Mouse (Mus musculus) forebrain, postnatal 0 days (tissue): ENCODE data around the gene Gdf2. TPM values are rescaled to one million over a fixed set of nuclear protein-coding genes. Genes with fewer than 3 reads are reported as not detected.

Experiments
- ATAC-seq: fragments of 200-750 bp; cut with Nextera tagmentation; 2 replicates; pipeline ENCODE4 v1.8.0; 2017; ENCODE audit warnings: mild to moderate bottlenecking, moderate library complexity
- DNase-seq: peaks from one replicate; pipeline ENCODE4 v3.0.0-alpha.2; 2015
- H3K27ac ChIP-seq: fragments of 300-500 bp; sonication (generic); 2 replicates; pipeline ENCODE4 v1.5.1; 2014; ENCODE audit warnings: low read depth, mild to moderate bottlenecking, antibody characterized with exemption, low read length, moderate library complexity, mixed read lengths
- H3K27me3 ChIP-seq: fragments of 300-500 bp; sonication (generic); 2 replicates; pipeline ENCODE4 v1.6.1; 2014; ENCODE audit warnings: mild to moderate bottlenecking, low read length, mixed read lengths; ENCODE audit not compliant: insufficient read depth
- H3K36me3 ChIP-seq: fragments of 300-500 bp; sonication (generic); 2 replicates; pipeline ENCODE4 v1.6.1; 2014; ENCODE audit warnings: mild to moderate bottlenecking, moderate library complexity; ENCODE audit not compliant: insufficient read depth
- H3K4me1 ChIP-seq: fragments of 300-500 bp; sonication (generic); 2 replicates; pipeline ENCODE4 v1.6.1; 2014; ENCODE audit warnings: antibody characterized with exemption; ENCODE audit not compliant: insufficient read depth
- H3K4me2 ChIP-seq: fragments of 300-500 bp; sonication (generic); 2 replicates; pipeline ENCODE4 v1.6.1; 2014; ENCODE audit warnings: low read depth, mild to moderate bottlenecking, moderate library complexity
- H3K4me3 ChIP-seq: fragments of 300-500 bp; sonication (generic); 2 replicates; pipeline ENCODE4 v1.5.1; 2014; ENCODE audit warnings: low read depth, low read length, mixed read lengths
- H3K9ac ChIP-seq: fragments of 300-500 bp; sonication (generic); 2 replicates; pipeline ENCODE4 v1.6.1; 2014; ENCODE audit warnings: mild to moderate bottlenecking
- H3K9me3 ChIP-seq: fragments of 300-500 bp; sonication (generic); 2 replicates; pipeline ENCODE4 v1.6.1; 2016; ENCODE audit warnings: low read length
- CTCF ChIP-seq: sonication (generic); IDR thresholded peaks from 2 replicates; pipeline ENCODE4 v1.5.1; 2016; ENCODE audit warnings: antibody characterized with exemption, control low read depth, low read depth
- WGBS: fragments of 180-500 bp; shearing (Covaris S2); extraction: QIAGEN DNeasy Blood & Tissue Kit; methylation state at CpG from one replicate; pipeline ENCODE4 v1.1.7; 2014; 5-methylcytosine and 5-hydroxymethylcytosine counted together
- polyA plus RNA-seq: library from polyadenylated mRNA; unstranded; fragments of >200 nt; fragmentation: Nextera tagmentation; extraction: Ambion mirVana; gene quantifications from 2 replicates; pipeline ENCODE4 v1.2.1, GENCODE M21; 2015
- total RNA-seq: library from RNA; depleted of rRNA; stranded (reverse); fragments of >200 nt; gene quantifications from 2 replicates; pipeline ENCODE4 v1.2.3, GENCODE M21; 2014

Gdf2 gene
- total and polyA plus RNA-seq, 2 experiments from 2014 or later = 0.05 to 0.06 TPM

GRCm38 (mm10) chr14:33932935-33933703 is 7.7 kb upstream of the Gdf2 start:
- Histone ChIP-seq H3K4me1 (no peaks in the 10 kb centered on the region), H3K9me3 (no peaks in the 10 kb centered on the region), H3K27ac (no peak overlapping the region), H3K27me3 (no peaks in the 10 kb centered on the region), H3K4me3 (no peak overlapping the region), H3K4me2 (no peak overlapping the region), H3K9ac (no peak overlapping the region), H3K36me3 (no peaks in the 10 kb centered on the region)
- 66% methylated on average over 10 of the region's 10 CpGs for WGBS
- DNase-seq (no peak), ATAC-seq (no peak)
- TF ChIP-seq CTCF = peak; percentile 65

- Histone ChIP-seq H3K27ac (no peak overlapping the region), H3K4me1 (no peaks in the 10 kb centered on the region), H3K9ac (no peak overlapping the region), H3K4me2 (no peak overlapping the region), H3K9me3 (no peaks in the 10 kb centered on the region), H3K36me3 (no peaks in the 10 kb centered on the region), H3K27me3 (no peaks in the 10 kb centered on the region), H3K4me3 (no peak overlapping the region)
- DNase-seq = peak; percentile 69
- TF ChIP-seq CTCF = peak; percentile 72
- ATAC-seq = no peak
- WGBS = 41% methylated on average over 5 of the region's 5 CpGs
Observed at GRCm38 (mm10) chr14:33933778-33934317, 7.0 kb upstream of the Gdf2 start.

GRCm38 (mm10) chr14:33939117-33939516 is 1.7 kb upstream of the Gdf2 start:
- H3K9me3 ChIP-seq = no peaks in the 10 kb centered on the region
- H3K4me3 ChIP-seq = no peak overlapping the region
- no peak overlapping the region for H3K27ac ChIP-seq
- DNase-seq (peak; percentile 82), ATAC-seq (peak; percentile 73)
- H3K4me2 ChIP-seq = peak overlapping the region; percentile 33; the same call in 1 of the 2 replicates
- H3K27me3 ChIP-seq = no peaks in the 10 kb centered on the region
- 31% methylated on average over 9 of the region's 9 CpGs for WGBS
- H3K9ac ChIP-seq = 0 out of 2 replicates have a peak overlapping the region, but pooled peaks have one; percentile 18
- peak; percentile 92 for TF ChIP-seq CTCF
- H3K4me1 ChIP-seq = no peaks in the 10 kb centered on the region
- no peaks in the 10 kb centered on the region for H3K36me3 ChIP-seq

- no peak for TF ChIP-seq CTCF
- no peak for ATAC-seq
- WGBS = 87% methylated on average over 5 of the region's 5 CpGs
Observed at GRCm38 (mm10) chr14:33942222-33942621, 1.4 kb downstream of the Gdf2 start.

GRCm38 (mm10) chr14:33946125-33946524 is 5.3 kb downstream of the Gdf2 start:
- DNase-seq (no peak), ATAC-seq (no peak)
- H3K27me3 ChIP-seq = no peaks in the 10 kb centered on the region
- TF ChIP-seq CTCF = no peak
- no peak overlapping the region for H3K4me3 ChIP-seq
- WGBS = 88% methylated on average over 6 of the region's 6 CpGs
- no peak overlapping the region for H3K9ac ChIP-seq
- no peak overlapping the region for H3K27ac ChIP-seq
- no peaks in the 10 kb centered on the region for H3K36me3 ChIP-seq
- H3K9me3 ChIP-seq = no peaks in the 10 kb centered on the region
- no peak overlapping the region for H3K4me2 ChIP-seq
- no peaks in the 10 kb centered on the region for H3K4me1 ChIP-seq

More at GRCm38 (mm10) chr14:33942222-33942621, 1.4 kb downstream of the Gdf2 start:
- Histone ChIP-seq H3K4me1 (no peaks in the 10 kb centered on the region), H3K9ac (no peak overlapping the region), H3K27ac (no peak overlapping the region), H3K4me3 (no peak overlapping the region), H3K9me3 (no peaks in the 10 kb centered on the region), H3K4me2 (no peak overlapping the region), H3K27me3 (no peaks in the 10 kb centered on the region), H3K36me3 (no peaks in the 10 kb centered on the region)
- DNase-seq = no peak

- Histone ChIP-seq H3K27me3 (no peaks in the 10 kb centered on the region), H3K4me3 (no peak overlapping the region), H3K36me3 (no peaks in the 10 kb centered on the region), H3K4me1 (no peaks in the 10 kb centered on the region), H3K4me2 (no peak overlapping the region), H3K27ac (no peak overlapping the region), H3K9me3 (no peaks in the 10 kb centered on the region), H3K9ac (no peak overlapping the region)
- DNase-seq (no peak), ATAC-seq (no peak)
- TF ChIP-seq CTCF = no peak
- 61% methylated on average over 6 of the region's 6 CpGs for WGBS
Observed at GRCm38 (mm10) chr14:33952233-33952981, 11.6 kb downstream of the Gdf2 start.

GRCm38 (mm10) chr14:33953761-33954160 is 12.9 kb downstream of the Gdf2 start, which contains the start of gene Rbp3:
Rbp3 (plus strand) TSS chr14:33954003.
- H3K4me3 ChIP-seq = no peak within 1 kb of the TSS
- TF ChIP-seq CTCF = no peak
- H3K4me1 ChIP-seq = no peaks in the 10 kb centered on the region
- no peaks in the 10 kb centered on the region for H3K9me3 ChIP-seq
- H3K36me3 ChIP-seq = no peaks in the 10 kb centered on the region
- H3K9ac ChIP-seq = no peak within 1 kb of the TSS
- WGBS = 80% methylated on average over 5 of the region's 5 CpGs
- H3K4me2 ChIP-seq = no peak within 1 kb of the TSS
- ATAC-seq (no peak), DNase-seq (no peak)
- H3K27ac ChIP-seq = no peak within 1 kb of the TSS
- H3K27me3 ChIP-seq = no peaks in the 10 kb centered on the region
